Mouse (Mus musculus): ENCODE measurements at regions not wholly inside any gene's neighbourhood (a gene's known extent, or its start where the extent isn't known, plus 50 kb on each side); places are given as distances from the start of the nearest gene placed in this dataset.
A peak's percentile ranks its signal among the peaks of the same experiment; 100 is the strongest.
"Not testable (repeated sequence)": the region's sequence is repeated elsewhere in the genome, so short reads cannot be mapped to it uniquely, and the experiment has no call there.

- not testable (repeated sequence) for H3K9me3 ChIP-seq; H3K4me1 ChIP-seq; H3K36me3 ChIP-seq; H3K4me2 ChIP-seq; ATAC-seq (ENCODE audit: insufficient number of reproducible peaks, low FRiP score, low TSS enrichment, low read depth); H3K27me3 ChIP-seq; H3K27ac ChIP-seq; H3K9ac ChIP-seq
- WGBS = 0% methylated on average over 31 of the region's 39 CpGs
- H3K4me3 ChIP-seq = peak overlapping the region; percentile 41
These were observed 375.5 kb upstream of the Asap2 start for GRCm38 (mm10) chr12:20614766-20615165.

Measured in limb, embryonic 15.5 days (tissue).